Mouse (Mus musculus): Measurements from ENCODE around the gene Hspa12a.

Hspa12a gene

DNA sequence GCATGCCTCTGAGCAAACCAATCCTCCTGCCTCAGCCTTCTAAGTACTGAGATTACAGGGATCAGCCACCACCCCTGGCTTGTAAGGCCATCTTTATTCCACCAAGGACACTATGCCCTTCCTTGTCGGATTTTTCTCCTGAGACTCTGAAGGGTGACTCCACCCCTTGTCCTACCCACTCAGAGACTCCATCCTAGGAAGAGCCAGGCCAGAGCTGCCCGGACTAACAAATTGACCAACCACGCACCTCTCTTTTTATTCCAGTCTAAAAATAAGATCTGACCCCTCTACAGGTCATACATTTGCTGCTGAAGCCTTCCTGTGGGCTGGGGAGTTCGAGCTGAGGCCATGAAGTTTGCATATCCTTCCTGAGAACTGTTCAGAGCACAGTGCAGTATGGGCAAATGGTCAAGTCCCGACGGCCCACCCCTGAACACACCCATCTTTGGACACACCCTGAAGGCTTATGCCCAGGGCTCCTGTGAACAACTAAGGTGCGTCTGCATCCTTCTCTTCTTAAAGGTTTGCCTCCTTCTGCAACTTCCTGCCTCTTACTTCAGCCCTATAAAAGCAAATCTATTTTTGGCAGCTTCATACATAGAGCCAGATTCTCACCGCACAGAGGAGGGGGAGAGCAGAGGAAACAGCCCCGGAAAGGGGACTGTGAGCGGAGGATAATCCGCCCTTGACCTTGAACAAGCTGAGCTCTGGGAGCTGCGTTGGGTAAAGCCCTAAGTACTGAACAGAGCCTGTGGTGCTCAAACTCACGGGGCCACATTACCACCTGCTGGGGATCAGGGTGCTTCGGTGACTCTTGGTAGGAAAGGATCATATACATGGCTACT, 124.7 kb downstream of the Hspa12a start:
- DNase-seq: no peak

DNA sequence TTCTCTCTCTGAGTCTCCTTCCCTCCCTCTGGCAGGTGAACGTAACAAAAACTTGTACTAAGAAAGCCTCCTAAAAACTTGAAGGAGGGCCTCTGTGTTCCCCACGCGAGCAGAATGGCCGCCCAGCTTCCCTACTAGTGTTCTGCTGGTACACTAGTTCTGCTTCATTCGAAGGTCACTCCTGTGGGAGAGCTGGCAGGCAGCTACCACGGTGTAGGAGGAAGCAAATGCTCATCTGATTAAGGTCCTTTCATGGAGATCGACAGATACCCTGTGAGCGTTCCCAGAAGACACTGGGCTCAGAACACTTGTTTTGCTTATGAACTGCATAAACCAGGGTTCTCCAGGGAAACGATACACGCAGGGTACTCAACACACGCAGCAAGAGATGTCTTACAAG, 126.1 kb downstream of the Hspa12a start:
- DNase-seq: no peak

DNA sequence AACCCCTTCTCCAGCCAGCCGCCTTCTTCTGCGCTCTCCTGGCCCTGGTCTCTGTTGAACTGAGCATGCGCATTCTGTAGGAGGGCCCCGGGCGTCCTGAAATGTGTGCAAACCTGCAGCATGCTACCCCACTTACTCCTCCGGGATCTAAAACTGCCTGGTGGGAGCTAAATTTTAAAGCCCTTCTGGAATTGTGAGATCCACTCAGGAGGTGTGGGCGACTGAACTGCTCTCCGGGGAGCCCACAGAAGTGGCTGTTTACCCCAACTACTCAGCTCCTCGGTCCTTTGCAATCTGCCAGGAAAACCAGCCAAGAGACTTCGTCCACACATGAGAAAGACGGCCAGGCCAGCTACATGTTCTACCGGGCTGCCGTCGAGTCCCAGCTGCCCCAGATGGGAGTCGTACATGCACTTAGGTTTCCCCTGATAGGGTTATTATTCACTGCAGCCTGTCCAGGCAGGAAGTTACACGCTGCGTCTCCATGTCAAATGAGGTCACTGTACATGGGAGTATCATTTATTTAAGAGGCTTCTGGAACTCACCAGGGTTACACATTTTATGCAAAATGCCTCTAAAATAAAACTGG, 126.9 kb downstream of the Hspa12a start:
- no peak for DNase-seq

DNA sequence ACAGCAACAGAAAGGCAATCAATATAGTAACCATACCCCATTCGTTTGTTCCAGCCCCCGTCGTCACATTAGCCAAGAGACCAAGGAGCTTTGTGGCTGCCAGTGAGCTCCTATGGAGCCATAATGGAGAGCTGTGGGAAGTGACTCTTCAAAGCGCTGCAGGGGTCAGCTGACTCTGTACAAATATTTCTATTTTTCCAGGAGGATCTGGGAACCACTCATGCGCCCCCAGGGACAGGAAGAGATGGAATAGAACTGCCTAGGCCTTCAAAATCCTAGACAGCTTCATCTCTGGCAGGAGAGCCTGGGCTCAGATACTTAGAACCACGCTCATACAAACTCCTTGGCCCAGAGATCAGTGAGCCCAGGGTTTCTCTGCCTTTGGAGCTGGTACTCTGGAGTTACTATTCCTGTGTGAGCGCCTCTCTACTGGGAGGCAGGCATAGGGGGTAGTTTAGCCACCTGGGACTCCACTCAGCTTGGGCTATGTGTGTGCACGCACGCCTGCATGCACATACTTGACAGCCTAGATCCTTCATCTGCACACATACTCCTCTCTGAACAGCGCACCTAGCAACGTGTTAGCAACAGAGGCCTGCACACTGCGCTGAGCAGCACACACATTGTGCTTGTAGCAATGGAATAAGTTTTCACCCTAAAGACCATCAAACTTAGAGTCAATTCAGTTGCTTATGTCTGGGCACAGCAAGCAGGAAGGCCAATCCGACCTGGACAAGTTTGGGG, 128.1 kb downstream of the Hspa12a start:
- DNase-seq: no peak

DNA sequence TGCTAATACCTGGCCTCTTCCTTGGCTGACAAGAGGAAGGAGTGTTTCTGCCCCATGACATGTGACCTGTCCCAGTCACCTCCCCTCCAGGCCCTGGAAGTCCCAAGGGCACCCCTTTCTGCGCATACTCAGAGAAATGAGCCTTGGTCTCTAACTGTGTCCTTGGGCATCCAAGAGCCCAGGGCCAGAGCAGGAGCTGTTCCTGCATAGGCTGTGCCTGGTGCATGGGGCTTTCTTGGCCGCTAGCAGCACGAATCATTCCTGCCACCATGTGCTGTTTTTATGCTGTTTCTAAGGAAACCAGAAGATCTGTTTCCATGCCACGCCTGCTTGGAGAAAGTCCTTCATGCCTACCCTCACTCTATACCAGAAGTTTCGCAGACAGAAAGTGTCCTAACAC, 132.9 kb downstream of the Hspa12a start:
- DNase-seq: no peak

DNA sequence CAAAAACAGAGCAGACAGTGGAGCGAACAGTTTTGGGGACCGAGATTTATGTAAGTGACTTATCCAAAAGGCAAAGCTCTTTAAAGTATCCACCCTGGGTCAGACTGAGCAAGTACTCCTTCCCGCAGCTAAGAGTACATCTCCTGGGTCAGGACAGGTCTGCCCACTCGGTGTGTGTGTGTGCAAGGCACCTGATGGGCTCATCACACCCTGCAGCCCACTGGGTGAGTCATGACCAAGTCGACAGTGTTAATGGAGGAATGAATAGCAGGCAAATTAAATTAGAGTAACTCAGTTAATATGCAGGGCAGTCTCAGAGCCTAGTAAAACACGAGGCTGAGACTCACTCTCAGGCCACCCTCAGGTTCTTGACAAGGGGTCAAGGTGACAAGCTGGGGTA, 134.6 kb downstream of the Hspa12a start:
- no peak for DNase-seq

DNA sequence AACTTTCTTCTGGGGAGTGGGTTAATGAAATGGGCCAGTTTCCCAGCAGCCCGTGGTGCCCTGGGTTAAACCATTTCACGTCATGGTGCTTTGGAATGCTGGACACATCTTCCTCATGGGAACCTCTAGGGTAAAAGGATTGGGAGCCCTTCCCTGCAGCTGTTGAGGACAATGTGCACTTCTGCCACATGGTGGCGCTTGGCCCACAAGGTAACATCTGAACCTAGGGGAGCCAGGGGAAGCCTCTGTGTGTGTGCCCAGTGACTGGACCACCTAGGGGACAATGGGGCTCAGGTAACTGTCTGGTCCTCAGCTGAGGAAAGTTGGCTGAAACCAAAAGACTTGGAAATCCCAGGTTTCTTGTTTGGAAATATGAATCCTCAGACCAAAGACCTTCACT, 137.1 kb downstream of the Hspa12a start:
- DNase-seq: peak; percentile 64

DNA sequence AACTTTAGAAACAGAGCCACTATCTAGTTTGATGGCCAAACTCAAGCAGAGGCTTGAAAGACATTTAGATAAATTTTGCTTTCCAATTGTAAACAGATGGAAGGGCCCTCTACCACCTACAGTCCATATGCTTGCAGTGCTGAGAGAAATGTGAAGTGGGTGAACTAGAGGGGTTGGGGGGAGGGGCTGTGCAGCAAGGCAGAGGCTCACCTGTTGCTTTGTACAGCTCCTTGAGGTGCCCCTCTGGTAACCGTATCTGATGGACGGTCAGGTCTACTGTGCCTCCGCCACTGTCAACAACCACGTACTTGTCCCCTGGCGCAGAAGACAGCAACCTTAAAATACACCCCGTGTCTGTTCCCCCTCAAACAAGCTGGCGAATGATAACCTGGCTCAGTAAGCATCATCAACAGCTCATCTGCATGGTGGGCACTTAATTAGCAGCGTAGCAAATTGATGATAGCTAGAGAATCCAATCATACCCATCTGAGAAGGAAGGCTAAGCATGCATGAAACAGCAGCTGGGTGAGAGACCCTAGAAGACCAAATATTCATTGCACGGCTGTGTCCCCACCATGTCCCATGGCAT, 138.2 kb downstream of the Hspa12a start:
- no peak for DNase-seq

DNA sequence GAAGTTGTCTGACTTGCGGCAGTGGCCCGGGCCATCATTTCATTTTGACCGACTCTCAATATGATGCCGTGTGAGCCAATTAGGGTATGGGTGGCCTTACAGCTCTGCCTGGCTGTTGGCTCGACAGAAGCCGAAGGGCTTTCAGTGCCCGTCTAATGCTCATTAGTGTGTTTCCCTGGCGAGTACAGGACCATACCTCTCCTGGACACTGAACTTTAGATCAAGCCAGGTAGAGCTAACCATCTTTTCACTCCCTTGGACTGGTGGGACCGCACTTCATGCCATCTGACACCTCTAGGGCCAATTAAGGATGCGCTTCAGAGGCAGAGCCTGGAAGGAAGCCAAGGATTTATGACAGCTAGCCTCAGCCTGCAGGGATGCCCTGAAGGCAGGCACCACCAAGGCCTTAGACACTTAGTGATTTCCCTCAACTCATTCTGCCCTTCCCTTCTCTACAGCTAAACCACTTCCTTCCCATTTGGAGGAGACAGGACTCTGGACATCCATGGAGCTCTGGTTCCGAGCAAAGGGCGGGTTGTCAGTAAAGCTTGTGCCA, 148.3 kb downstream of the Hspa12a start:
- DNase-seq: no peak

DNA sequence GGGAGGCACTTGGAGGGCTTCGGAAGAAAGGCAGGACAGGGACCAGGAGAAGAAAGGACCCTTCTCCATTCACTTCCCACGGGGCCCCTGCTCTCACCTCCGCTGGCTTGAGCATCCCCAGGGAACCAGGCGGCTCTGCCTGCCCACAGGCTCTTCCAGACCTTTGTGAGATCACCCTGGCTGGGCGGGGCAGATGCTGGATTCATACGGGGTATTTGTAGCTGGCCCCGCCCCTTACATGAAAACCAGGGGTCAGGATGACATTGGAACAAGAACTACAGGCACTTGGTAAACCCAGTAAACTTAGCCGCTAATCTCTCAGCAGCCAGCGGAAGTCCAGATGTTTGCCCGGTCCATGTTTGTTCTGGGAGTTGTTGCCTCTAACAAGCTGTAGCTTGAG, 149.2 kb downstream of the Hspa12a start, which contains the start of gene 1700019N19Rik:
1700019N19Rik (minus strand) TSS at position 178 of the 400 bp plus-strand sequence.
- no peak for DNase-seq

DNA sequence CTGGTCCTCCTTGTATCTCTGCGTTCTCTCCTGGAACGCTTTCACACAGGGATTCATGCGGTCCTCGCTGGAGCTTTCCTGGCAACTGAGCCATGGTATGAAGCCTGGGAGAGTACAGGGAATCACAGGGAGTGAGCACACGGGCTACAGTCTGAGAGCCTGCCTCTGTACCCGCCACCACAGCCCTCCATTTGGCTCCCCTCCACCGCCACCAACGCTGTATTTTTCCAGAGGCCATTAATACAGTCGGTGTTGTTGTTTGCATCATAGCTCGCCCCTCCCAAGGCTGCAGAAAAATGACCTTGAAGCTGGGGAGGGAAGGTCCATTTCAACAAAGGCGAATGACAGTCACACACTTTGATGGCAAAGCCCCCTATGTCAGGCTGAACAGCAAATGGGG, 154.3 kb downstream of the Hspa12a start:
- DNase-seq: no peak

DNA sequence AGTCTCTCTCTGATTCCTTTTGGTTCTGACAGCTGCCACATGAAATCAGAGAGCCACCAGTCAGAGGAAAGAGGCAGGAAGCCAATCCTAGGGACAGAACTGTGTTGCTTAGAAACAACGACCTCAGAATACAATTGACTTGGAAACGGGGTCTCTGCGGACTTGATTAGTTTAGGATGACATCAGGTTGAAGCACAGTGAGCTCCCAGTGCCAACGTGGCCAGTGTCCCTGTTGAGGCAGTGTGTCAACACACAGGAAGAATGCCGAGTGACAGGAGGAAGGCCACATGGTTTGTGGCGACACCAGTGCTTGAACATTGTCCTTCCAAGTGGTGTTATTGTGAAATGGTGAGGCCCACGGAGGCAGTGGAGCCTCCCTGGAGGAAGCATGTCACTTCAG, 159.5 kb downstream of the Hspa12a start:
- DNase-seq: no peak

DNA sequence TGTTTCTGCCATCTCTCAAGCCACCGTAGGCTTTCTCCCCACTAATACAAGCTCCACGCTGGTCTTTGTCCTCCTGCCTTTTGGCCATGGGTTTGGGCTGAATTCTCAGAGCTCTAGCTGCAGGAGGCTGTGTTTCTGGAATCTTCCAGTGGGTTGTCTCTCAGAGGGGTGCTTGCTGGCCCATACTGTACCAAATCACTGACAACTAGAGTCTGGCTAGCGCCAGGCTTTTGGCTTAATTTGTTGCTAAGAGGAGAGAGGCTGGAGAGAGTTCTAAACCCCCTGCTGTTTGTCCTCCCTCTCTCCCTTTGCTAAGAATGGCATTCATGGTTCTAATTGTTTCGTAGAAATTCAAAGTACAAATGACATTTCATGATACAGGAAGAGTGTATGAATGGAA, 161.9 kb downstream of the Hspa12a start:
- DNase-seq: no peak

DNA sequence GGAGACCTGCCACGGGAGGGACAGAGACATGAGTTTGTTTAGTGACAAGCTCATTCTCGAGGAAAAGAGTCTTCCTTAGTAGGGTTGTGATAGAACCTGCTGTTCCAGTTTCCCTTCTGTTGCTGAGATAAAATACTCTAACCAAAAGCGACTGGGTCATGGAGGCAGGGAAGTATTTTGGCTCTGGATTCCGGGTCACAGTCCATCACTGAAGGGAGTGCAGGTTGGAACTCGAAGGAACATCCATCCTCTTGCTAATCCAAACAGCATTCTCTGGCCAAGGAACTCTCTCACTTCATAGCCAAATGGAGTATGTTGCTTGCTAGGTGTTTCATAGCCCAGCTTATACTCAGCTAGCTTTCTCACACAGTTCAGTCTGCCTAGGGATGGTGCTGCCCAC, 167.0 kb downstream of the Hspa12a start:
- DNase-seq: no peak

DNA sequence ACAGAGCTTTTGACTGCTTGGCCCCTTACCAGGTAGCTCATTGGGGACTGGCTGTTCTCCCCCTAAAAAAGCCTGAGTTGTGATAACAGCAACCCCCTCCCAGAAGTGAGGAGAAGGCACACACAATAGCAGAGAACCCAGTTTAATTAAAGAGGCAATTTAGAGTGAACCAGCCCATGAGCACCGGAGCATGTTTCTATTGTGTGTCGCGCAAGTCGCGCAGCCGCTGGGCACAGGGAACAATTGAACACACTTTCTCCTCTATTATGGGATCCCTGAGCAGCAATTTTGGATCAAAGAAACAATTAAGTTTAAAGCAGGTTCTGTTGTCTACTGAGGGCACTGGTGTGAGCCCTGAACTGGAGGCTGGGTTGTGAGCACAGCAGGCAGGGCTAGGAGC, 176.1 kb downstream of the Hspa12a start:
- DNase-seq: no peak

DNA sequence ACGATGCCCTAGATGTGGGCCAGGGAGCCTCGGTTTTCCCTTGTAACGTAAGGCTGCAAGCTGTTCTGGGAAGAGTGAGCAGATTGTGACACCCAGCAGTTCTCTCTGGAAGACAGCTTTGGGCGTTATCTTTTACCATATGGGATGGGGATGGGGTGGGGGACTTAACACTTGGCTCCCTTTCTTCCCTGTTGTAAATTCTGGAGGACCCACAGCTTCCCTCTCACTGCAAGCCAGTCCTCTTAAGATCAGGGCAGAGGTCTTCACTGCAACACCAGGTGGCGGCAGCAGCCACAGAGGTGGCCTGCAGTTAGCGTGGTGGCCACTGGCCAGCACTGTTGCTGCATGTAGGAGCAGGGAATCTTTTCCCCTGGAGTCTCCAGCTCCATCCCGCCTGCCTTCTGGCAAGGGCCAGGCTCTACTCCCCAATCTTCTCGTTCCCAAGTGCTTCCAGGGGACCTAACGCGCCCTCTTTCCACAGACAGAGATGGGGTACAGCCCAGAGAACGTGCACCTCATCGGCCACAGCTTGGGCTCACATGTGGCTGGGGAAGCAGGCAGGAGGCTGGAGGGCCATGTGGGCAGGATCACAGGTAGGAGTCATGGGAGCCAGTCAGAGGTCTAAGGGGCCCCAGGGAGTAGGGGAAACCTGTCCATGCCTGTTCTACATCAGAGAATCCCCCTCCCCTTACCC, 180.5 kb downstream of the Hspa12a start:
- peak; percentile 12 for DNase-seq

DNA sequence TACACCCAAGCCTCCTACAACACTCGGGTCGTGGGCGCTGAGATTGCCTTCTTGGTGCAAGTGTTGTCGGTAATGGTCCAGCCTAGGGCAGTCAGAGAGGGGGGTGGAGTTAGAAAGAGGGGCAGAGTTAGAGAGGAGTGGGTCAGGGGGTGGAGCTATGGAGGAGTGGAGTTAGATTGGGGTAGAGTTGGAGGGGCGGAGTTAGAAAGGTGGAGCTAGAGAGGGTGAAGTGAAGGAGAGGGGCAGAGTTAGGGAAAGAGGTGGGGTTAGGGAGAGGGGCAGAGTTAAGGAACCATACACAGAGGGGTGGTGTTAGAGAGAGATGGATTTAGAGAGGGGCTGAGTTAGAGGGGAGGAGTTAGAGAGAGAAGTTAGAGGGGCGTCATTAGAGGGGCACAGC, 181.1 kb downstream of the Hspa12a start:
- no peak for DNase-seq

DNA sequence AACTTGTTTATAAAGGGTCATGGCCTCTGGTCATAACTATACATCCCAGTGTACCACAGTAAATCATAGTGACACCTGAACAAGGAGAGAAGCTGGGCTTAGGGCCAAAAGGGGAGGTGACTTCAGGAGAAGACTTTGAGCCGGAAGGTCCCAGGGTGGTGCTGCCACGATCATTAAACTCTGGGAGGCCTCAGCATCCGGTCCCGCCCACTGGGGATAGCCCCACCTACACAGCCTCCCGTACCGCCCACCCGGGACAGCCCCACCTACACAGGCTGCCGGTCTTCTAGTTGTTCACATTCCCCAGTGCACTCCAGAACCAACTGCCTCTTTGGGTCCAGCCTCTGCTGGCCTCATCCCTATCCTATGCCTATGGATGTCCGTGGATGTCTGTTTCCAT, 184.0 kb downstream of the Hspa12a start, which contains the start of gene Pnliprp2:
Pnliprp2 (plus strand) TSS at position 297 of the 400 bp plus-strand sequence.
- no peak for DNase-seq

DNA sequence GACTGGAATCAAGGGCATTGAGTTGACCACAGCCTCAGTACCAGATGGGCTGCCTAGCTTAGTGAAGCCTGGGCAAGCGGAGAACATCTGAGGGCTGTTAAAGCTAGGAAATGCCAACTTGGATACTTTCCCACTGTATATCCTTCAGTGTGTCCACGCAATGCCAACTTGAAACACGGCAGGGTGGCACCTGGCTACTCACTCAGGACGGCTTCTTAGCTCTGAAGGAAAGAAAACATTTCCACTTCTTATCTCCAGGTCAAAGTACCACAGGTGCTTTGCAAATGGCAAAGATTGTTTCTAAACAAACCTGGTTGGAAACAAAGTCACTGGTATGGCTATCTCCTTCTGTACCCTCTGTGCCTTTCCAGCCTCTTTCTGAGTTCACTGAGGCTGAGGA, 184.6 kb downstream of the Hspa12a start:
- no peak for DNase-seq

DNA sequence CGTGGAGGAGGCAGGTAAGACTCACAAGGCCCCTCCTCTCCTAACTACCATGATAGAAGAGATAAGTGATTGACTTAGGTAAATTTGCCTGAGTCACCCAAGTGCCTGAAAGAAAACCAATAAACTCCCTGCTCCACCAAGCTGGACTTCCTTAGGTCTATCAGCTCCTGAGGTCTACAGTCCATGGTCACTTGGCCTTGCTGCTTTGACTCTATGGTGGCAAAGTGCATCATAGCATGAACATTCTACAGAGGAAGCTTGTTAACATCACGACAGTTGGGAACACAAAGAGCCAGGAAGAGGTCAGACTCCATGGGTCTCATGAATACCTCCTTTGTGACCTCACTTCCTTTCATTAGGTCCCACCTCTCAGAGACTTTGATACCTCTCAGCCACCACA, 191.9 kb downstream of the Hspa12a start:
- DNase-seq: no peak

DNA sequence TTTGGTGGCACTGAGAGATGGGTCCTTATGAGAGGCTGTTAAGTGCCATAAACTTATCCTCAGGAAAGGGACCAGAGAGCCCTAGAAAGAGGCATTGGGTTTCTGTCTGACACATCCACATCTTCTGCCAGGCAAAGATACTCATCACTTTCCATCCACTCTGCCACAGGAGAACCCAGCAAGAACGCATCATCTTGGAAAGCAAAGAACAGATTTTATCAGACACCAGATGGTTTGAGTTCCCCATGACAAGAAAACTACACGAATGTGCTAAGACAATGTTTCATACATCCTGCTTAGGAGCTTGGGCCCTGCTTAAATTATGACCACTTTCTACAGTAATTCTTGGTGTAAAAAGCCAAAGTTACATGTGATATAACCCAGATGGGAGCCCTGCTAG, 192.6 kb downstream of the Hspa12a start:
- DNase-seq: no peak

DNA sequence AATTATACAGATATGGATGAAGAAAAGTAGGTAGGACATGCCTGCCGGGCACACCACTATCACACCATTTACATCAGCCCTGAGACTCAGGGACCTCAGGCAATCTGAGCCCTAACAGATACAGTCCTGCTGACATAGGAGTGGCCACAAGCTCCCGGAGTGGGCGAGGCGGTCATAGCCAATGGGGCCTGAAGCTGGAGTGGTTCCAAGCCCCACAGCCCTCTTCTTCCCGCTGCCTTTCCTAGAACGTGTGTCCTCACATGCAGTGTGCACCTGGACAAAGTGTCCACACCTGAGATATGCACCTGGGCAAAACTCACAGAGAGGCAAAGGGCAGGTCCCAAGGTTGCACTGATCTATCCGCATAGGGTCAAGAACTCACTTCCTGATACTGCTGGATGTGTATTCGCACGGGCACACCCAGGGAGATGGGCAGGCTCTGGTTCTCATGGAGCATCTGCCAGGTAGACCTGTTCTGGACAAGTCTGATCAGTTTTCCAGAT, 195.9 kb downstream of the Hspa12a start:
- no peak for DNase-seq

Data from cerebellum, adult 9-11 months (tissue).